Mouse (Mus musculus): ENCODE measurements around the gene Tmem50b.

DNA sequence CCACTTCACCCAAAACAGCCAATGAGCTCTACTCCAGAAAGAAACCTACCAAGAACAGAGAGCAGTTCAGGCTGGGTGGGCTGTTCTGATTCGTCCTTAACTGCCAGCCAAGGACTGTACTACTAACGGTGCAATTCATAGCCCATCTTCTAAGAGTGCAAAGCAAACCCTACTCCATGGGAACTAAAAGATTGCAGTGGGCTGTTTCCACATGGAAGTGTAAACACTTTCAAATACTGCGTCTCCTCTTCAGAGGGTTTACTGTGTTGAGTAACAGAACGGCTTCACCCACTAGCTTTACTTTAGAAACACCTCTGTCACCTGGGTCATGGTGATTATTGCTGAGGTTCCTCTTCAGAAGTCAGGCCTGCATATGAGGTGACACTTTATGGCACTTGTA, 3.5 kb upstream of the Tmem50b start:
- no peak for TF ChIP-seq CTCF (IDR thresholded peaks at IDR 0.05; ENCODE audit: insufficient read depth, low read length)
- no peak for TF ChIP-seq POLR2A (IDR thresholded peaks at IDR 0.05; ENCODE audit: borderline replicate concordance, extremely low read depth, low read depth, low read length)
